Mouse (Mus musculus): ENCODE results near the gene Elane. TPM values are rescaled to one million over a fixed set of nuclear protein-coding genes. Genes with fewer than 3 reads are reported as not detected.

Gene Elane
- polyA plus RNA-seq, 1 experiment, result not detected

- Histone ChIP-seq H3K9me3 (replicated peaks; ENCODE audit: control insufficient read depth, insufficient read depth, low read length, poor library complexity, severe bottlenecking) (no peaks in the 10 kb centered on the region), H3K4me1 (ENCODE audit: control insufficient read depth, insufficient read depth, low read length) (peaks cover 6% of the 10 kb centered on the region), H3K36me3 (ENCODE audit: control insufficient read depth, insufficient read depth, low read length, poor library complexity, severe bottlenecking) (no peaks in the 10 kb centered on the region), H3K27me3 (ENCODE audit: control insufficient read depth, insufficient read depth, low read length, poor library complexity, severe bottlenecking) (no peaks in the 10 kb centered on the region), H3K9ac (ENCODE audit: low read depth, poor library complexity, severe bottlenecking) (no peak overlapping the region), H3K27ac (ENCODE audit: insufficient read depth, low read length) (no peak overlapping the region), H3K4me3 (ENCODE audit: low read depth, low read length) (no peak overlapping the region)
- TF ChIP-seq POLR2A (IDR thresholded peaks at IDR 0.05; ENCODE audit: insufficient read depth, low read length), result no peak
- no peak for TF ChIP-seq CTCF (IDR thresholded peaks at IDR 0.05; ENCODE audit: low read depth, low read length)
- TF ChIP-seq EP300 (IDR thresholded peaks at IDR 0.05; ENCODE audit: insufficient read depth, low read depth, low read length), result no peak
These were observed 42.6 kb upstream of the Elane start for GRCm38 (mm10) chr10:79843476-79843875.

GRCm38 (mm10) chr10:79846553-79846952 lies 39.5 kb upstream of the Elane start:
- Histone ChIP-seq H3K4me1 (ENCODE audit: control insufficient read depth, insufficient read depth, low read length) (peaks cover 14% of the 10 kb centered on the region), H3K9ac (ENCODE audit: low read depth, poor library complexity, severe bottlenecking) (no peak overlapping the region), H3K36me3 (ENCODE audit: control insufficient read depth, insufficient read depth, low read length, poor library complexity, severe bottlenecking) (no peaks in the 10 kb centered on the region), H3K4me3 (ENCODE audit: low read depth, low read length) (no peak overlapping the region), H3K9me3 (replicated peaks; ENCODE audit: control insufficient read depth, insufficient read depth, low read length, poor library complexity, severe bottlenecking) (no peaks in the 10 kb centered on the region), H3K27me3 (ENCODE audit: control insufficient read depth, insufficient read depth, low read length, poor library complexity, severe bottlenecking) (no peaks in the 10 kb centered on the region), H3K27ac (ENCODE audit: insufficient read depth, low read length) (no peak overlapping the region)
- TF ChIP-seq CTCF (IDR thresholded peaks at IDR 0.05; ENCODE audit: low read depth, low read length), result no peak
- TF ChIP-seq EP300 (IDR thresholded peaks at IDR 0.05; ENCODE audit: insufficient read depth, low read depth, low read length), result no peak
- no peak for TF ChIP-seq POLR2A (IDR thresholded peaks at IDR 0.05; ENCODE audit: insufficient read depth, low read length)

- no peak for TF ChIP-seq POLR2A (IDR thresholded peaks at IDR 0.05; ENCODE audit: insufficient read depth, low read length)
- no peak for TF ChIP-seq CTCF (IDR thresholded peaks at IDR 0.05; ENCODE audit: low read depth, low read length)
- TF ChIP-seq EP300 (IDR thresholded peaks at IDR 0.05; ENCODE audit: insufficient read depth, low read depth, low read length), result no peak
- no peak overlapping the region for H3K27ac ChIP-seq (ENCODE audit: insufficient read depth, low read length)
- peaks cover 7% of the 10 kb centered on the region for H3K4me1 ChIP-seq (ENCODE audit: control insufficient read depth, insufficient read depth, low read length)
- no peaks in the 10 kb centered on the region for H3K9me3 ChIP-seq (replicated peaks; ENCODE audit: control insufficient read depth, insufficient read depth, low read length, poor library complexity, severe bottlenecking)
- H3K36me3 ChIP-seq (ENCODE audit: control insufficient read depth, insufficient read depth, low read length, poor library complexity, severe bottlenecking), result no peaks in the 10 kb centered on the region
- H3K27me3 ChIP-seq (ENCODE audit: control insufficient read depth, insufficient read depth, low read length, poor library complexity, severe bottlenecking), result no peaks in the 10 kb centered on the region
- H3K4me3 ChIP-seq (ENCODE audit: low read depth, low read length), result no peak overlapping the region
- no peak overlapping the region for H3K9ac ChIP-seq (ENCODE audit: low read depth, poor library complexity, severe bottlenecking)
These were observed 36.0 kb upstream of the Elane start for GRCm38 (mm10) chr10:79849941-79850628.

- peak overlapping the region; percentile 70 for H3K9ac ChIP-seq (ENCODE audit: low read depth, poor library complexity, severe bottlenecking)
- peak overlapping the region; percentile 90 for H3K27ac ChIP-seq (ENCODE audit: insufficient read depth, low read length)
- TF ChIP-seq POLR2A (IDR thresholded peaks at IDR 0.05; ENCODE audit: insufficient read depth, low read length) (no peak), EP300 (IDR thresholded peaks at IDR 0.05; ENCODE audit: insufficient read depth, low read depth, low read length) (no peak), CTCF (IDR thresholded peaks at IDR 0.05; ENCODE audit: low read depth, low read length) (no peak)
- H3K27me3 ChIP-seq (ENCODE audit: control insufficient read depth, insufficient read depth, low read length, poor library complexity, severe bottlenecking), result no peaks in the 10 kb centered on the region
- H3K4me3 ChIP-seq (ENCODE audit: low read depth, low read length), result peak overlapping the region; percentile 76
- no peaks in the 10 kb centered on the region for H3K9me3 ChIP-seq (replicated peaks; ENCODE audit: control insufficient read depth, insufficient read depth, low read length, poor library complexity, severe bottlenecking)
- H3K36me3 ChIP-seq (ENCODE audit: control insufficient read depth, insufficient read depth, low read length, poor library complexity, severe bottlenecking), result peaks cover 4% of the 10 kb centered on the region
- peaks cover 7% of the 10 kb centered on the region for H3K4me1 ChIP-seq (ENCODE audit: control insufficient read depth, insufficient read depth, low read length)
These were observed 34.4 kb upstream of the Elane start for GRCm38 (mm10) chr10:79851653-79852052.

- TF ChIP-seq EP300 (IDR thresholded peaks at IDR 0.05; ENCODE audit: insufficient read depth, low read depth, low read length), result no peak
- no peak for TF ChIP-seq POLR2A (IDR thresholded peaks at IDR 0.05; ENCODE audit: insufficient read depth, low read length)
- TF ChIP-seq CTCF (IDR thresholded peaks at IDR 0.05; ENCODE audit: low read depth, low read length), result no peak
- Histone ChIP-seq H3K9ac (ENCODE audit: low read depth, poor library complexity, severe bottlenecking) (peak overlapping the region; percentile 70), H3K9me3 (replicated peaks; ENCODE audit: control insufficient read depth, insufficient read depth, low read length, poor library complexity, severe bottlenecking) (no peaks in the 10 kb centered on the region), H3K27me3 (ENCODE audit: control insufficient read depth, insufficient read depth, low read length, poor library complexity, severe bottlenecking) (no peaks in the 10 kb centered on the region), H3K4me3 (ENCODE audit: low read depth, low read length) (peak overlapping the region; percentile 76), H3K27ac (ENCODE audit: insufficient read depth, low read length) (peak overlapping the region; percentile 90), H3K36me3 (ENCODE audit: control insufficient read depth, insufficient read depth, low read length, poor library complexity, severe bottlenecking) (peaks cover 10% of the 10 kb centered on the region), H3K4me1 (ENCODE audit: control insufficient read depth, insufficient read depth, low read length) (peaks cover 9% of the 10 kb centered on the region)
These were observed 33.8 kb upstream of the Elane start for GRCm38 (mm10) chr10:79852107-79852789.

GRCm38 (mm10) chr10:79852827-79853226 lies 33.2 kb upstream of the Elane start:
- Histone ChIP-seq H3K27me3 (ENCODE audit: control insufficient read depth, insufficient read depth, low read length, poor library complexity, severe bottlenecking) (no peaks in the 10 kb centered on the region), H3K27ac (ENCODE audit: insufficient read depth, low read length) (peak overlapping the region; percentile 90), H3K4me3 (ENCODE audit: low read depth, low read length) (peak overlapping the region; percentile 76), H3K9ac (ENCODE audit: low read depth, poor library complexity, severe bottlenecking) (peak overlapping the region; percentile 70), H3K36me3 (ENCODE audit: control insufficient read depth, insufficient read depth, low read length, poor library complexity, severe bottlenecking) (peaks cover 14% of the 10 kb centered on the region), H3K9me3 (replicated peaks; ENCODE audit: control insufficient read depth, insufficient read depth, low read length, poor library complexity, severe bottlenecking) (no peaks in the 10 kb centered on the region), H3K4me1 (ENCODE audit: control insufficient read depth, insufficient read depth, low read length) (peaks cover 12% of the 10 kb centered on the region)
- no peak for TF ChIP-seq EP300 (IDR thresholded peaks at IDR 0.05; ENCODE audit: insufficient read depth, low read depth, low read length)
- TF ChIP-seq POLR2A (IDR thresholded peaks at IDR 0.05; ENCODE audit: insufficient read depth, low read length), result no peak
- no peak for TF ChIP-seq CTCF (IDR thresholded peaks at IDR 0.05; ENCODE audit: low read depth, low read length)

Data from ES-Bruce4 (cell line).